Mouse (Mus musculus) forebrain, embryonic 14.5 days (tissue): ENCODE measurements at regions not wholly inside any gene's neighbourhood (a gene's known extent, or its start where the extent isn't known, plus 50 kb on each side); places are given as distances from the start of the nearest gene placed in this dataset.
A peak's percentile ranks its signal among the peaks of the same experiment; 100 is the strongest.

Experiments
- ATAC-seq: fragments of 200-750 bp; cut with Nextera tagmentation; 2 replicates; pipeline ENCODE4 v1.8.0; 2017; ENCODE audit warnings: mild to moderate bottlenecking, moderate library complexity
- DNase-seq: peaks from one replicate; pipeline ENCODE4 v3.0.0-alpha.2; 2015; ENCODE audit warnings: low spot score
- H3K27ac ChIP-seq: fragments of 300-500 bp; sonication (generic); 2 replicates; pipeline ENCODE4 v1.5.1; 2014; ENCODE audit warnings: low read depth, mild to moderate bottlenecking, control low read depth, low read length, moderate library complexity
- H3K27me3 ChIP-seq: fragments of 300-500 bp; sonication (generic); replicated peaks from 2 replicates; pipeline ENCODE4 v1.6.1; 2014; ENCODE audit warnings: low read length, control low read depth, mixed read lengths; ENCODE audit not compliant: control insufficient read depth, insufficient read depth
- H3K36me3 ChIP-seq: fragments of 300-500 bp; sonication (generic); 2 replicates; pipeline ENCODE4 v1.6.1; 2014; ENCODE audit warnings: low read length, control low read depth; ENCODE audit not compliant: control insufficient read depth, insufficient read depth
- H3K4me1 ChIP-seq: fragments of 300-500 bp; sonication (generic); 2 replicates; pipeline ENCODE4 v1.6.1; 2014; ENCODE audit warnings: antibody characterized with exemption, low read length, control low read depth; ENCODE audit not compliant: control insufficient read depth, insufficient read depth
- H3K4me2 ChIP-seq: fragments of 300-500 bp; sonication (generic); 2 replicates; pipeline ENCODE4 v1.6.1; 2014; ENCODE audit warnings: mild to moderate bottlenecking, control low read depth, low read length
- H3K4me3 ChIP-seq: fragments of 300-500 bp; sonication (generic); 2 replicates; pipeline ENCODE4 v1.5.1; 2014; ENCODE audit warnings: low read depth, low read length, control low read depth
- H3K9ac ChIP-seq: fragments of 300-500 bp; sonication (generic); 2 replicates; pipeline ENCODE4 v1.6.1; 2014; ENCODE audit warnings: mild to moderate bottlenecking, low read length, control low read depth, moderate library complexity
- H3K9me3 ChIP-seq: fragments of 300-500 bp; sonication (generic); replicated peaks from 2 replicates; pipeline ENCODE4 v1.6.1; 2016; ENCODE audit warnings: low read length, control low read depth, mixed read lengths; ENCODE audit not compliant: control insufficient read depth
- WGBS: fragments of 180-500 bp; shearing (Covaris S2); extraction: QIAGEN DNeasy Blood & Tissue Kit; methylation state at CpG from one replicate; pipeline ENCODE4 v1.1.7; 2014; 5-methylcytosine and 5-hydroxymethylcytosine counted together

- Histone ChIP-seq H3K27me3 (no peaks in the 10 kb centered on the region), H3K27ac (no peak overlapping the region), H3K36me3 (no peaks in the 10 kb centered on the region), H3K4me2 (no peak overlapping the region), H3K4me3 (no peak overlapping the region), H3K9ac (no peak overlapping the region), H3K9me3 (no peaks in the 10 kb centered on the region), H3K4me1 (no peaks in the 10 kb centered on the region)
- ATAC-seq: no peak
- 78% methylated on average over 10 of the region's 10 CpGs for WGBS
- DNase-seq: no peak
Measured at GRCm38 (mm10) chr6:51094304-51094703, 338.2 kb upstream of the Nfe2l3 start.

- Histone ChIP-seq H3K4me3 (no peak overlapping the region), H3K9me3 (no peaks in the 10 kb centered on the region), H3K4me2 (no peak overlapping the region), H3K27me3 (no peaks in the 10 kb centered on the region), H3K27ac (no peak overlapping the region), H3K4me1 (no peaks in the 10 kb centered on the region), H3K9ac (no peak overlapping the region), H3K36me3 (no peaks in the 10 kb centered on the region)
- WGBS: 94% methylated on average over 6 of the region's 6 CpGs
- ATAC-seq: no peak
- DNase-seq: no peak
Measured at GRCm38 (mm10) chr6:51097488-51097887, 335.0 kb upstream of the Nfe2l3 start.

- Histone ChIP-seq H3K9ac (no peak overlapping the region), H3K4me3 (no peak overlapping the region), H3K27ac (no peak overlapping the region), H3K4me1 (no peaks in the 10 kb centered on the region), H3K4me2 (no peak overlapping the region), H3K27me3 (no peaks in the 10 kb centered on the region), H3K9me3 (no peaks in the 10 kb centered on the region), H3K36me3 (no peaks in the 10 kb centered on the region)
- DNase-seq: no peak
- ATAC-seq: no peak
- 87% methylated on average over 4 of the region's 4 CpGs for WGBS
Measured at GRCm38 (mm10) chr6:51100341-51100740, 332.1 kb upstream of the Nfe2l3 start.

GRCm38 (mm10) chr6:51103236-51103635 lies 329.2 kb upstream of the Nfe2l3 start:
- Histone ChIP-seq H3K27ac (no peak overlapping the region), H3K4me2 (no peak overlapping the region), H3K4me1 (no peaks in the 10 kb centered on the region), H3K9me3 (no peaks in the 10 kb centered on the region), H3K27me3 (no peaks in the 10 kb centered on the region), H3K36me3 (no peaks in the 10 kb centered on the region), H3K4me3 (no peak overlapping the region), H3K9ac (no peak overlapping the region)
- WGBS: 75% methylated on average over 4 of the region's 4 CpGs
- DNase-seq (no peak), ATAC-seq (no peak)

GRCm38 (mm10) chr6:51104336-51104735 lies 328.1 kb upstream of the Nfe2l3 start:
- WGBS: 83% methylated on average over 5 of the region's 5 CpGs

GRCm38 (mm10) chr6:51108336-51108956 lies 324.0 kb upstream of the Nfe2l3 start:
- Histone ChIP-seq H3K9me3 (0 out of 2 replicates have a peak, but pooled peaks cover 3% of the 10 kb centered on the region), H3K4me3 (no peak overlapping the region), H3K9ac (no peak overlapping the region), H3K27me3 (no peaks in the 10 kb centered on the region), H3K36me3 (no peaks in the 10 kb centered on the region), H3K4me2 (no peak overlapping the region), H3K27ac (no peak overlapping the region), H3K4me1 (no peaks in the 10 kb centered on the region)
- 55% methylated on average over 8 of the region's 8 CpGs for WGBS
- DNase-seq: no peak
- ATAC-seq: no peak

More at GRCm38 (mm10) chr6:51104336-51104735, 328.1 kb upstream of the Nfe2l3 start:
- H3K27ac ChIP-seq: no peak overlapping the region
- no peaks in the 10 kb centered on the region for H3K4me1 ChIP-seq
- no peaks in the 10 kb centered on the region for H3K9me3 ChIP-seq
- DNase-seq (no peak), ATAC-seq (no peak)
- H3K4me3 ChIP-seq: no peak overlapping the region
- H3K36me3 ChIP-seq: no peaks in the 10 kb centered on the region
- H3K4me2 ChIP-seq: no peak overlapping the region
- no peak overlapping the region for H3K9ac ChIP-seq
- H3K27me3 ChIP-seq: no peaks in the 10 kb centered on the region

- 96% methylated on average over 3 of the region's 3 CpGs for WGBS
Measured at GRCm38 (mm10) chr6:51110596-51110995, 321.9 kb upstream of the Nfe2l3 start.

GRCm38 (mm10) chr6:51114604-51115333 lies 317.7 kb upstream of the Nfe2l3 start:
- H3K9ac ChIP-seq: no peak overlapping the region
- H3K4me2 ChIP-seq: no peak overlapping the region
- no peaks in the 10 kb centered on the region for H3K36me3 ChIP-seq
- 0 out of 2 replicates have a peak, but pooled peaks cover 3% of the 10 kb centered on the region for H3K9me3 ChIP-seq
- peak; percentile 78 for ATAC-seq
- H3K27ac ChIP-seq: no peak overlapping the region
- 12% methylated on average over 10 of the region's 10 CpGs for WGBS
- H3K27me3 ChIP-seq: no peaks in the 10 kb centered on the region
- no peak overlapping the region for H3K4me3 ChIP-seq
- H3K4me1 ChIP-seq: no peaks in the 10 kb centered on the region; the same call in 1 of the 2 replicates
- peak; percentile 66 for DNase-seq

More at GRCm38 (mm10) chr6:51110596-51110995, 321.9 kb upstream of the Nfe2l3 start:
- ATAC-seq (no peak), DNase-seq (no peak)
- Histone ChIP-seq H3K4me1 (no peaks in the 10 kb centered on the region; the same call in 1 of the 2 replicates), H3K27ac (no peak overlapping the region), H3K4me2 (no peak overlapping the region), H3K9me3 (0 out of 2 replicates have a peak, but pooled peaks cover 3% of the 10 kb centered on the region), H3K4me3 (no peak overlapping the region), H3K36me3 (no peaks in the 10 kb centered on the region), H3K9ac (no peak overlapping the region), H3K27me3 (no peaks in the 10 kb centered on the region)
